In genomic region chr19:43502630-43503029, GRCm38 (mm10) we compare ENCODE assay signal across 23 mouse cellular contexts. TPM values are rescaled to one million over a fixed set of nuclear protein-coding genes. Genes with fewer than 3 reads are reported as not detected.
DNase-seq lines count a peak whose midpoint lies in the region; ATAC-seq and TF ChIP-seq lines count a peak whose summit lies in the region.
"Had no signal": no experiment of that assay in that cellular context is flagged by ENCODE, and none has a peak within 500 bp of the region (broad histone marks: within the 10 kb centered on the region; RNA-seq: fewer than 3 reads in every experiment).

No protein-coding gene starts in this region.

- no peaks in the 10 kb centered on the region for H3K27me3 ChIP-seq in kidney, embryonic 16.5 days (ENCODE audit: insufficient read depth, low read length)
- H3K27me3 ChIP-seq: embryonic facial prominence, embryonic 13.5 days; forebrain, embryonic 12.5 days; heart, embryonic 15.5 days; hindbrain, embryonic 13.5 days had no signal

- WGBS in kidney, embryonic 16.5 days = 69% methylated on average over 11 of the region's 11 CpGs

- no peak for DNase-seq in gastrocnemius, adult 2 months
- no peak for DNase-seq in gastrocnemius, postnatal 14 days
- peak; percentile 37 for DNase-seq in kidney, postnatal 14 days
- peak; percentile 77 for DNase-seq in R1 (ENCODE audit: low read depth, low spot score)
- peak; percentile 69 for DNase-seq in yolk sac, embryonic 10.5 days (ENCODE audit: low spot score)
- no peak for DNase-seq in layer of hippocampus, adult 18-20 months (ENCODE audit: low spot score in 2 of 2)
- DNase-seq in Muller cell, postnatal 12 days (ENCODE audit: inconsistent ontology term) = no peak
- DNase-seq: adrenal gland, adult 2 months; adrenal gland, postnatal 25 days; cerebellum, adult 18-20 months; cerebellum, adult 9-11 months; cerebellum, postnatal 36 days; heart, adult 18-20 months; heart, postnatal 14 days had no signal

- H3K4me1 ChIP-seq in kidney, embryonic 16.5 days (ENCODE audit: insufficient read depth, low read length) = no peaks in the 10 kb centered on the region
- H3K4me1 ChIP-seq: embryonic facial prominence, embryonic 13.5 days; forebrain, embryonic 12.5 days; heart, embryonic 10.5 days; heart, embryonic 15.5 days; hindbrain, embryonic 13.5 days had no signal

- intact Hi-C loops in gastrocnemius, adult 2 months (cut with DNase I) = no loop called here
- intact Hi-C loops in gastrocnemius, postnatal 14 days (cut with DNase I; ENCODE audit: low total_unique reads) = no loop called here

- peak overlapping the region; percentile 53; the same call in 1 of the 2 replicates for H3K27ac ChIP-seq in gastrocnemius, adult 2 months
- no peak overlapping the region for H3K27ac ChIP-seq in kidney, embryonic 16.5 days (ENCODE audit: low read length)
- H3K27ac ChIP-seq: embryonic facial prominence, embryonic 13.5 days; forebrain, embryonic 12.5 days; heart, embryonic 10.5 days; heart, embryonic 15.5 days; hindbrain, embryonic 13.5 days; hindbrain, postnatal 0 days had no signal

- H3K9ac ChIP-seq in kidney, embryonic 16.5 days (replicated peaks; ENCODE audit: low read length) = no peak overlapping the region
- H3K9ac ChIP-seq: embryonic facial prominence, embryonic 13.5 days; forebrain, embryonic 12.5 days; heart, embryonic 15.5 days; hindbrain, embryonic 13.5 days had no signal

- no peak overlapping the region for H3K4me3 ChIP-seq in gastrocnemius, adult 2 months
- H3K4me3 ChIP-seq in kidney, embryonic 16.5 days (ENCODE audit: low read length) = no peak overlapping the region
- H3K4me3 ChIP-seq: embryonic facial prominence, embryonic 13.5 days; forebrain, embryonic 12.5 days; heart, embryonic 10.5 days; heart, embryonic 15.5 days; hindbrain, embryonic 13.5 days had no signal

- H3K4me2 ChIP-seq in kidney, embryonic 16.5 days (replicated peaks; ENCODE audit: low read depth, low read length) = no peak overlapping the region
- H3K4me2 ChIP-seq: embryonic facial prominence, embryonic 13.5 days; forebrain, embryonic 12.5 days; heart, embryonic 15.5 days; hindbrain, embryonic 13.5 days had no signal

- peaks cover 41% of the 10 kb centered on the region for H3K36me3 ChIP-seq in kidney, embryonic 16.5 days (ENCODE audit: insufficient read depth, low read length)

- H3K9me3 ChIP-seq in kidney, embryonic 16.5 days (ENCODE audit: low read length) = no peaks in the 10 kb centered on the region
- H3K9me3 ChIP-seq: embryonic facial prominence, embryonic 13.5 days; forebrain, embryonic 12.5 days; G1E; heart, embryonic 10.5 days; heart, embryonic 15.5 days; hindbrain, embryonic 13.5 days had no signal

- no peak for TF ChIP-seq CTCF in gastrocnemius, adult 2 months (IDR thresholded peaks at IDR 0.05)

- ATAC-seq in kidney, embryonic 16.5 days (ENCODE audit: low FRiP score, low TSS enrichment) = no peak
- ATAC-seq: forebrain, embryonic 16.5 days; hindbrain, postnatal 0 days had no signal

RNA-seq across cellular contexts. Expression of gene Got1, which starts 21.8 kb away (rescaled TPM):
- total RNA-seq in gastrocnemius, adult 2 months (2021) = 100 to 1,000 TPM; 316 to 792 TPM
- 100 to 1,000 TPM; 223 to 303 TPM for total RNA-seq in gastrocnemius, postnatal 14 days (2021)
- 65.9 and 69.1 TPM in 2 replicates for polyA plus RNA-seq in kidney, embryonic 16.5 days (2015; fragmentation: Nextera tagmentation; extraction: Ambion mirVana)
- 100 to 1,000 TPM; 374 to 381 TPM for total RNA-seq in layer of hippocampus, adult 18-20 months (2021)

Comparison
In these comparisons a context has a peak if more than half of its experiments do, and no peak if none do; other contexts are left out.
1. DNase-seq: peak in kidney, postnatal 14 days (single experiment), R1 (single experiment) and yolk sac, embryonic 10.5 days (single experiment); none in gastrocnemius, adult 2 months (single experiment), gastrocnemius, postnatal 14 days (single experiment), layer of hippocampus, adult 18-20 months (0 of 2) and Muller cell, postnatal 12 days (single experiment).